Mouse (Mus musculus) E14TG2a.4 (cell line): Measurements from ENCODE around the gene Eln.

Experiments used
- CTCF ChIP-seq: conservative IDR thresholded peaks from 2 replicates; pipeline ENCODE4 v1.5.1; 2014; ENCODE audit warnings: low read length
- NANOG ChIP-seq: IDR thresholded peaks from 2 replicates; pipeline ENCODE4 v1.6.1; 2014; ENCODE audit warnings: borderline replicate concordance, low read length, mixed read lengths

- TF ChIP-seq CTCF = no peak
- TF ChIP-seq NANOG = no peak
Observed at GRCm38 (mm10) chr5:134711076-134711475, 36.0 kb downstream of the Eln start.
